Mouse (Mus musculus): ENCODE results near the gene Fgf12. TPM values are rescaled to one million over a fixed set of nuclear protein-coding genes. Genes with fewer than 3 reads are reported as not detected.

Fgf12 gene
- polyA plus RNA-seq, 1 experiment, result not detected

DNA sequence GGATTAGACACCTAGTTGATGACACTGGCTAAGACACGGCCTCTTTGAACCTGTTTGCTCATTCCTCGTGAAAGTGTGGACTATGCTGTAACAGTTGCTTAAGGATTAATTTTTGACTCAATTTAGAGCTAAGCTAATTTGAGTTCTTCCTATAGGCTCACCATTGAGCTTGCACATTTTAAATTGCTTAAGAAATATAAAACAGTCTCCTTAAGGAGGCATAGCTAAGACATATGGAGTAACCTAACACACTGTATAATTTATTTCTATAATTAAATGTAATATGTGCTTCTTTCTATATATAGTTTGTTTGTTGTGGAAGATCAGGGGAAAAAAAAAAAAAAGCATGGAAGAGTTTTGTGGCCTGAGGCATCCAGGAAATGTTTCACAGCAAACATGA lies 378.1 kb downstream of the Fgf12 start:
- Histone ChIP-seq H3K27me3 (ENCODE audit: control insufficient read depth, insufficient read depth, insufficient read length) (no peaks in the 10 kb centered on the region), H3K4me3 (ENCODE audit: insufficient read depth, poor library complexity, severe bottlenecking) (no peak overlapping the region), H3ac (ENCODE audit: control insufficient read depth, insufficient read length, low read depth) (no peak overlapping the region), H3K79me2 (ENCODE audit: control insufficient read depth, insufficient read depth) (no peaks in the 10 kb centered on the region), H3K79me3 (ENCODE audit: low read depth) (no peaks in the 10 kb centered on the region), H3K36me3 (ENCODE audit: control insufficient read depth, insufficient read depth) (no peaks in the 10 kb centered on the region)
- no peak for TF ChIP-seq USF1 (IDR thresholded peaks at IDR 0.05; ENCODE audit: low read depth)
- TF ChIP-seq CEBPB (IDR thresholded peaks at IDR 0.05; ENCODE audit: low read depth), result no peak
- TF ChIP-seq FOSL1 (IDR thresholded peaks at IDR 0.05; ENCODE audit: insufficient read depth, low read length, poor library complexity, severe bottlenecking), result no peak
- no peak for TF ChIP-seq MAX (IDR thresholded peaks at IDR 0.05)

DNA sequence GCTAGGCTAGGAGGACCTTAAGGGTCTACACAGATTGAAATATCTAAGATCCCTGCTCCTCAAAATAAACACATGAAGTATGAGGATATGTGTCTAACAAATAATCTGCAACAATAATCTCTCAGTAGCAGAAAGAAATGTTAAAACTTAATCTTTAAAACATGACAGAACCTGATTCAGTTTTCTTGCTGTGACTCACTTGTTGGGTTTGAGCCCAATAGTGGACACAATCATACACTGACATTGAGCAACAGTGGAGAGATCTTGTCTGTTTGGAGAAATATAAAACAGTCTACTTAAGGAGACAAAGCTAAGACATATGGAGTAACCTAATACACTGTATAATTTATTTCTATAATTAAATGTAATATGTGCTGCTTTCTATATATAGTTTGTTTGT lies 379.6 kb downstream of the Fgf12 start:
- no peaks in the 10 kb centered on the region for H3K36me3 ChIP-seq (ENCODE audit: control insufficient read depth, insufficient read depth)
- H3K27me3 ChIP-seq (ENCODE audit: control insufficient read depth, insufficient read depth, insufficient read length), result no peaks in the 10 kb centered on the region
- no peaks in the 10 kb centered on the region for H3K79me3 ChIP-seq (ENCODE audit: low read depth)
- H3K4me3 ChIP-seq (ENCODE audit: insufficient read depth, poor library complexity, severe bottlenecking), result no peak overlapping the region
- H3ac ChIP-seq (ENCODE audit: control insufficient read depth, insufficient read length, low read depth), result no peak overlapping the region
- TF ChIP-seq CEBPB (IDR thresholded peaks at IDR 0.05; ENCODE audit: low read depth), result no peak
- TF ChIP-seq FOSL1 (IDR thresholded peaks at IDR 0.05; ENCODE audit: insufficient read depth, low read length, poor library complexity, severe bottlenecking), result no peak
- TF ChIP-seq CTCF (IDR thresholded peaks at IDR 0.05; ENCODE audit: control insufficient read depth, insufficient read depth, insufficient read length), result no peak
- TF ChIP-seq USF1 (IDR thresholded peaks at IDR 0.05; ENCODE audit: low read depth), result no peak
- TF ChIP-seq MAX (IDR thresholded peaks at IDR 0.05), result no peak
- TF ChIP-seq MYOD1 (IDR thresholded peaks at IDR 0.05; ENCODE audit: control insufficient read depth, insufficient read length, low read depth), result no peak
- TF ChIP-seq MYOG (IDR thresholded peaks at IDR 0.05; ENCODE audit: control insufficient read depth, extremely low read depth, insufficient read length), result no peak
- no peaks in the 10 kb centered on the region for H3K79me2 ChIP-seq (ENCODE audit: control insufficient read depth, insufficient read depth)

DNA sequence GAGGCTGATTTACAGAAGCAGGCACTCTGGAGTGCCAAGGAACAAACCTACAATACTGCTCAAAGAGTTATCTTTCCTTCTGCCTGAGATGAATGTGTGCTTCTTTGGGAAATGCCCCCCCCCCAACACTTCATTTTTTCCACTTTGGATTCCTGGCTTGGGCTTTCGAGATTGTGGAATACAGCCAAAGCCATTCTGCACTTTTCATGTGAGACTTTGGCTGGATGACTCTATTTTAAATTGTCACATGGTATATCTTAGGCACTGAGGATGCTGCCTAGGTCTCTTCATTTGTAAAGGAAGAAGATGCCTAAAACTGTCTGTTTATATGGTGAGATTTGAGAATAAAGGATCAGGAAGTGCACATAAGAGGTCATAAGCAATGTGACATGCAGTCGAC lies 402.2 kb downstream of the Fgf12 start:
- no peaks in the 10 kb centered on the region for H3K36me3 ChIP-seq (ENCODE audit: control insufficient read depth, insufficient read depth)
- H3ac ChIP-seq (ENCODE audit: control insufficient read depth, insufficient read length, low read depth), result no peak overlapping the region
- H3K27me3 ChIP-seq (ENCODE audit: control insufficient read depth, insufficient read depth, insufficient read length), result no peaks in the 10 kb centered on the region
- no peak for TF ChIP-seq CEBPB (IDR thresholded peaks at IDR 0.05; ENCODE audit: low read depth)
- no peak for TF ChIP-seq MAX (IDR thresholded peaks at IDR 0.05)
- no peak for TF ChIP-seq FOSL1 (IDR thresholded peaks at IDR 0.05; ENCODE audit: insufficient read depth, low read length, poor library complexity, severe bottlenecking)
- TF ChIP-seq MYOG (IDR thresholded peaks at IDR 0.05; ENCODE audit: control insufficient read depth, extremely low read depth, insufficient read length), result no peak
- TF ChIP-seq CTCF (IDR thresholded peaks at IDR 0.05; ENCODE audit: control insufficient read depth, insufficient read depth, insufficient read length), result no peak
- TF ChIP-seq MYOD1 (IDR thresholded peaks at IDR 0.05; ENCODE audit: control insufficient read depth, insufficient read length, low read depth), result no peak
- TF ChIP-seq USF1 (IDR thresholded peaks at IDR 0.05; ENCODE audit: low read depth), result no peak
- no peak overlapping the region for H3K4me3 ChIP-seq (ENCODE audit: insufficient read depth, poor library complexity, severe bottlenecking)
- H3K79me3 ChIP-seq (ENCODE audit: low read depth), result no peaks in the 10 kb centered on the region
- no peaks in the 10 kb centered on the region for H3K79me2 ChIP-seq (ENCODE audit: control insufficient read depth, insufficient read depth)

DNA sequence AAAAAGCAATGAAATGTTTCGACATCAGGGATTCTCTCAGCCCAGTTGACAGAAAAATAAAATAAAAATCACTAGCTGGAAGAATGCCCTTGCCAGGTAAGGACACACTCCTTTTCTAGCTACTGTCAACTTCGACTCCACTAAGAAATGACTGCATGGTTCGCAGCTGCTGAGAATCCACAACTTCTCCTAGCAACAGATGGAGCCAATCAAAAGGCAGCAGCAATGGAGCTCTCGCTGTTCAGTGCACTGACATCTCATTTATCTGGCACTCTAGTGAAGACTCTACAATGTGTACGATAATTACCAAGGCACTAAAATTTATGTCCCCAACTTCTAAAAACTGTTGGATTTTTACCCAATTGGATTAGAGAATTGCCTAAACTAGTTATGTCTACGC lies 407.5 kb downstream of the Fgf12 start:
- Histone ChIP-seq H3K27me3 (ENCODE audit: control insufficient read depth, insufficient read depth, insufficient read length) (no peaks in the 10 kb centered on the region), H3K79me3 (ENCODE audit: low read depth) (no peaks in the 10 kb centered on the region), H3K36me3 (ENCODE audit: control insufficient read depth, insufficient read depth) (no peaks in the 10 kb centered on the region), H3K4me3 (ENCODE audit: insufficient read depth, poor library complexity, severe bottlenecking) (no peak overlapping the region), H3ac (ENCODE audit: control insufficient read depth, insufficient read length, low read depth) (no peak overlapping the region), H3K79me2 (ENCODE audit: control insufficient read depth, insufficient read depth) (no peaks in the 10 kb centered on the region)
- TF ChIP-seq CTCF (IDR thresholded peaks at IDR 0.05; ENCODE audit: control insufficient read depth, insufficient read depth, insufficient read length), result no peak
- TF ChIP-seq CEBPB (IDR thresholded peaks at IDR 0.05; ENCODE audit: low read depth), result no peak
- TF ChIP-seq MYOG (IDR thresholded peaks at IDR 0.05; ENCODE audit: control insufficient read depth, extremely low read depth, insufficient read length), result no peak
- no peak for TF ChIP-seq MAX (IDR thresholded peaks at IDR 0.05)
- no peak for TF ChIP-seq USF1 (IDR thresholded peaks at IDR 0.05; ENCODE audit: low read depth)
- no peak for TF ChIP-seq FOSL1 (IDR thresholded peaks at IDR 0.05; ENCODE audit: insufficient read depth, low read length, poor library complexity, severe bottlenecking)
- no peak for TF ChIP-seq MYOD1 (IDR thresholded peaks at IDR 0.05; ENCODE audit: control insufficient read depth, insufficient read length, low read depth)

DNA sequence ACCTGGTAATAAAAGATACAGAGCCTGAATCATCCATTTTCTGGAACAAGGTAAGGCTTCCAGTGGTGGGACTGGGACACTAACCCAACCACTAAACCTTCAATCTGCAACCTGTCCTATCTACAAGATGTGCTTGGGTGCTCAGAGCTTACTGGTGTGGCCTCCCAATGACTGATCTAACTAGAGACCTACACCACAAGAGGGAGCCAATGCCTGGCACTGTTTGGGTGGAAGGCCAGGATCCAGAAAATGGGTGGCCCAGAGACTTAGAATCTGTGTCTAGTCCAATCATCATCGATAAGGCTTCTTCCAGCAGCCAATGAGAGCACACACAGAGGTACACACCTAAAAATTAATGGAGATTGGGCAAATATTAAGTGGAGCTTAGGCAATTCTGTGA lies 414.9 kb downstream of the Fgf12 start:
- Histone ChIP-seq H3K79me3 (ENCODE audit: low read depth) (no peaks in the 10 kb centered on the region), H3ac (ENCODE audit: control insufficient read depth, insufficient read length, low read depth) (no peak overlapping the region), H3K27me3 (ENCODE audit: control insufficient read depth, insufficient read depth, insufficient read length) (no peaks in the 10 kb centered on the region), H3K4me3 (ENCODE audit: insufficient read depth, poor library complexity, severe bottlenecking) (no peak overlapping the region), H3K79me2 (ENCODE audit: control insufficient read depth, insufficient read depth) (no peaks in the 10 kb centered on the region), H3K36me3 (ENCODE audit: control insufficient read depth, insufficient read depth) (no peaks in the 10 kb centered on the region)
- no peak for TF ChIP-seq FOSL1 (IDR thresholded peaks at IDR 0.05; ENCODE audit: insufficient read depth, low read length, poor library complexity, severe bottlenecking)
- no peak for TF ChIP-seq CEBPB (IDR thresholded peaks at IDR 0.05; ENCODE audit: low read depth)
- no peak for TF ChIP-seq MAX (IDR thresholded peaks at IDR 0.05)
- TF ChIP-seq CTCF (IDR thresholded peaks at IDR 0.05; ENCODE audit: control insufficient read depth, insufficient read depth, insufficient read length), result no peak
- no peak for TF ChIP-seq MYOG (IDR thresholded peaks at IDR 0.05; ENCODE audit: control insufficient read depth, extremely low read depth, insufficient read length)
- TF ChIP-seq MYOD1 (IDR thresholded peaks at IDR 0.05; ENCODE audit: control insufficient read depth, insufficient read length, low read depth), result no peak
- TF ChIP-seq USF1 (IDR thresholded peaks at IDR 0.05; ENCODE audit: low read depth), result no peak

DNA sequence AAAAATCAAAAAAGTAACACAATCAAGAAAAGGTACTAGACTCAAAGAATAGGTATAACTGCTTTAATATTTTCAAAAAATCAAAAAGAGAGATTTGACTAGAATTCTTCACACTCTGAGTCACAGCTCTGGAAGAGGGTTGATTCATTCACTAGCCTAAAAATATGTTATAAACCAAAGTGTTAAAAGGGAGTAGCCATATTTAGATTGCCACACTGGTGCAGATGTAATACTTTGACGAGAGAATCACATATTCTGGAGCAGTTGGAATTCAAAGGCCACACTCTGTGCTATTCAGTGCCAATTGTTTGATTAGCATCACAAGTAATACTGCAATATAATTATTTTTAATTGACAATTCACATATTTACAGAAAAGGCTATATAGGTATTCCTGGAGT lies 416.2 kb downstream of the Fgf12 start:
- Histone ChIP-seq H3K79me2 (ENCODE audit: control insufficient read depth, insufficient read depth) (no peaks in the 10 kb centered on the region), H3K79me3 (ENCODE audit: low read depth) (no peaks in the 10 kb centered on the region), H3ac (ENCODE audit: control insufficient read depth, insufficient read length, low read depth) (no peak overlapping the region), H3K4me3 (ENCODE audit: insufficient read depth, poor library complexity, severe bottlenecking) (no peak overlapping the region), H3K27me3 (ENCODE audit: control insufficient read depth, insufficient read depth, insufficient read length) (no peaks in the 10 kb centered on the region), H3K36me3 (ENCODE audit: control insufficient read depth, insufficient read depth) (no peaks in the 10 kb centered on the region)
- TF ChIP-seq USF1 (IDR thresholded peaks at IDR 0.05; ENCODE audit: low read depth), result no peak
- no peak for TF ChIP-seq CEBPB (IDR thresholded peaks at IDR 0.05; ENCODE audit: low read depth)
- TF ChIP-seq MYOD1 (IDR thresholded peaks at IDR 0.05; ENCODE audit: control insufficient read depth, insufficient read length, low read depth), result no peak

Data from C2C12 (cell line).